Mouse (Mus musculus): ENCODE data around the gene Lsm4. TPM values are rescaled to one million over a fixed set of nuclear protein-coding genes. Genes with fewer than 3 reads are reported as not detected.

Gene Lsm4
- total and polyA plus RNA-seq, 2 experiments from 2014 or later: 157 to 312 TPM

DNA sequence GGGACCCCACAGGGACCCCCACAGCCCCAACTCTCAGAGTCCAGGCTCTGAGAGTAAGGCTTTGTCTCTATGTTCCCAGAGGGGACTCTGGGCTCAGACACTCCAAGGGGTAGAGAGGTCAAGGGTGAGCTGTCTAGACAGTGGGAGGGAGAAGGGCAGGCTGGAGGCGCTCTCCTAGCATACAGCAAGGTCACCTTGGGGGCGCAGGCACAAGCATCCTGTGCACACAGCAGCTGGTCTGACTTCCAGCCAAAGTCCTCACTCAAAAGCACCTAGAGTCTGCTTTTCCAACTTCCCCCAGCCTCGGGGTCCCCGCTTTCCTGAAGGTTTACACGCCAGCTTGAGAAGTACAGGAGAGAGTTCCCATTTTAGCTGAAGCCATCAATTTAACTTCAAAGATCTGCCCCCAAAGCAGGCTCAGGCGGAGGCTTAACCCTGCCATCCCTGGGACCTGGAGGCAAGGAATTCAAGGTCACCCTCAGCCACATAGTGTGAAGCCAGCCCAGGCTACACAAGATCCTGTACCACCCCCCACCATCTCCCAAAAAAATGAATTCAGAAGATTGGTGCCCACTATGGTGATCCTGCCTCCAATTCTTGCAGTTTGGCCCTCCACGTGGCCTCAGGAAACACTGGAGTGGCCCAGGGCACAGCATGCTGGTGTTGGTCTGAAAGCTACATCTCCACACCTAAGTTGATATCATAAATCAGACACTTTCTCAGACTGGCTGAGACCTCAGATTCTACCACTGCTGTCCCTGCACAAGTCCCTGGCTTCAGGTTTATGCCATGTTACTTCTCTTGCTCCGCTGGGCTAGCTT, 25.5 kb upstream of the Lsm4 start:
- no peak overlapping the region for H3K9ac ChIP-seq (replicated peaks; ENCODE audit: low read length, poor library complexity, severe bottlenecking)
- no peak overlapping the region for H3K4me2 ChIP-seq (ENCODE audit: low read depth, low read length, poor library complexity, severe bottlenecking)
- DNase-seq (ENCODE audit: low spot score): no peak
- peaks cover 22% of the 10 kb centered on the region for H3K36me3 ChIP-seq (ENCODE audit: insufficient read depth, low read length)
- WGBS: 64% methylated on average over 8 of the region's 8 CpGs
- ATAC-seq (ENCODE audit: low FRiP score): no peak
- no peaks in the 10 kb centered on the region for H3K27me3 ChIP-seq (ENCODE audit: insufficient read depth, low read length)
- no peak for TF ChIP-seq CTCF (IDR thresholded peaks at IDR 0.05)
- no peaks in the 10 kb centered on the region for H3K9me3 ChIP-seq (ENCODE audit: low read length)
- H3K27ac ChIP-seq (ENCODE audit: low read depth, low read length): no peak overlapping the region
- H3K4me1 ChIP-seq (ENCODE audit: insufficient read depth, low read length): no peaks in the 10 kb centered on the region
- no peak overlapping the region for H3K4me3 ChIP-seq (ENCODE audit: low read depth, low read length)

- Histone ChIP-seq H3K4me3 (ENCODE audit: low read depth, low read length) (no peak overlapping the region), H3K27ac (ENCODE audit: low read depth, low read length) (no peak overlapping the region), H3K4me2 (ENCODE audit: low read depth, low read length, poor library complexity, severe bottlenecking) (no peak overlapping the region), H3K9ac (replicated peaks; ENCODE audit: low read length, poor library complexity, severe bottlenecking) (no peak overlapping the region), H3K4me1 (ENCODE audit: insufficient read depth, low read length) (no peaks in the 10 kb centered on the region), H3K27me3 (ENCODE audit: insufficient read depth, low read length) (no peaks in the 10 kb centered on the region), H3K36me3 (ENCODE audit: insufficient read depth, low read length) (peaks cover 22% of the 10 kb centered on the region), H3K9me3 (ENCODE audit: low read length) (no peaks in the 10 kb centered on the region)
- 64% methylated on average over 1 of the region's 1 CpGs for WGBS
- DNase-seq (ENCODE audit: low spot score) (no peak), ATAC-seq (ENCODE audit: low FRiP score) (no peak; the same call in 1 of the 2 replicates)
- no peak for TF ChIP-seq CTCF (IDR thresholded peaks at IDR 0.05)
Measured at GRCm38 (mm10) chr8:70648164-70648442, 24.9 kb upstream of the Lsm4 start.

DNA sequence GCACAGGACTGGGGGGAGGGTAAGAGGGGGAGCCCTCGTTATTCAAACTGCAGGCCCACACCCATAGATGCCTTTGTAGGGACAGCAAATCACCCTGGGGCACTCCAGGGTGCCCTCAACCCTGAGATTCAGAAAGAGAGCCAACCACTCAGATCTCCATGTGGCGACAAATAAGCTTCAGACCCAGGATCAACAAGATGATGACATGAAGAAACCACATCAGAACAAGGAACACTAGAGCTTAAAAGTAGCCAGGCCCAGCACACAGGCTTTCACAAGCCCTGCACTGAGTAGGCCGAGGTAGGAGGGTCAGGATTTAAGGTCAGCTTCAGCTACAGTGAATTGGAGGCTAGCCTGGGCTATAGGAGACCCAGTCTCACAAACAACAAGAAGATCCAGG, 24.1 kb upstream of the Lsm4 start:
- 49% methylated on average over 3 of the region's 3 CpGs for WGBS
- TF ChIP-seq CTCF (IDR thresholded peaks at IDR 0.05): no peak
- no peak for ATAC-seq (ENCODE audit: low FRiP score)

DNA sequence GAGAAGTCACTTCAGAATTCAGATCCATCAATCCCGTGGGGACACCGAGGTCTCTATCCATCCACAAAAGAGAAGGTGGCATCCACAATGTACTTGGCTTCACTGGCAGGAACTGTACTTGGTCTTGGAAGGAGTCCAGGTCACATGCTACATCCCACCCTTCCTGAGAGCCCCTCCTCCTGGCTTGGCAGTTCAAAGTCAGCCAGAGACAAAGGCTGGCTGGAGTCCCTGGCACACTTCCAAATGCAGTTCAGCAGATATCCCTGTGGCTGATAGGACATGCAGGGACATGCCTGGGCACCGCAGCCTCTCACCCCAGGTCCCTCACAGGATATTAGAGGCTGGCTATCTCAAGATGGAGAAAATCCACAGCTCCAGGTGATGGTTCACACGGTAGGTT, 23.7 kb upstream of the Lsm4 start:
- no peaks in the 10 kb centered on the region for H3K27me3 ChIP-seq (ENCODE audit: insufficient read depth, low read length)
- peaks cover 22% of the 10 kb centered on the region for H3K36me3 ChIP-seq (ENCODE audit: insufficient read depth, low read length)
- H3K9me3 ChIP-seq (ENCODE audit: low read length): no peaks in the 10 kb centered on the region
- H3K4me3 ChIP-seq (ENCODE audit: low read depth, low read length): no peak overlapping the region
- peak overlapping the region; percentile 26; the same call in 1 of the 2 replicates for H3K27ac ChIP-seq (ENCODE audit: low read depth, low read length)
- DNase-seq (ENCODE audit: low spot score) (peak; percentile 95), ATAC-seq (ENCODE audit: low FRiP score) (peak; percentile 38; the same call in 1 of the 2 replicates)
- TF ChIP-seq CTCF (IDR thresholded peaks at IDR 0.05): no peak
- 30% methylated on average over 4 of the region's 4 CpGs for WGBS
- no peak overlapping the region for H3K9ac ChIP-seq (replicated peaks; ENCODE audit: low read length, poor library complexity, severe bottlenecking)
- no peaks in the 10 kb centered on the region for H3K4me1 ChIP-seq (ENCODE audit: insufficient read depth, low read length)
- no peak overlapping the region for H3K4me2 ChIP-seq (ENCODE audit: low read depth, low read length, poor library complexity, severe bottlenecking)

More for the DNA sequence above, 24.1 kb upstream of the Lsm4 start:
- Histone ChIP-seq H3K4me3 (ENCODE audit: low read depth, low read length) (no peak overlapping the region), H3K4me1 (ENCODE audit: insufficient read depth, low read length) (no peaks in the 10 kb centered on the region), H3K4me2 (ENCODE audit: low read depth, low read length, poor library complexity, severe bottlenecking) (no peak overlapping the region), H3K27ac (ENCODE audit: low read depth, low read length) (peak overlapping the region; percentile 26; the same call in 1 of the 2 replicates), H3K9ac (replicated peaks; ENCODE audit: low read length, poor library complexity, severe bottlenecking) (no peak overlapping the region), H3K36me3 (ENCODE audit: insufficient read depth, low read length) (peaks cover 22% of the 10 kb centered on the region), H3K9me3 (ENCODE audit: low read length) (no peaks in the 10 kb centered on the region), H3K27me3 (ENCODE audit: insufficient read depth, low read length) (no peaks in the 10 kb centered on the region)
- no peak for DNase-seq (ENCODE audit: low spot score)

- no peaks in the 10 kb centered on the region for H3K9me3 ChIP-seq (ENCODE audit: low read length)
- no peaks in the 10 kb centered on the region for H3K27me3 ChIP-seq (ENCODE audit: insufficient read depth, low read length)
- no peak overlapping the region for H3K4me3 ChIP-seq (ENCODE audit: low read depth, low read length)
- ATAC-seq (ENCODE audit: low FRiP score): no peak
- H3K4me2 ChIP-seq (ENCODE audit: low read depth, low read length, poor library complexity, severe bottlenecking): no peak overlapping the region
- H3K36me3 ChIP-seq (ENCODE audit: insufficient read depth, low read length): peaks cover 28% of the 10 kb centered on the region
- H3K9ac ChIP-seq (replicated peaks; ENCODE audit: low read length, poor library complexity, severe bottlenecking): no peak overlapping the region
- TF ChIP-seq CTCF (IDR thresholded peaks at IDR 0.05): no peak
- WGBS: 92% methylated on average over 17 of the region's 17 CpGs
- H3K27ac ChIP-seq (ENCODE audit: low read depth, low read length): no peak overlapping the region
- H3K4me1 ChIP-seq (ENCODE audit: insufficient read depth, low read length): no peaks in the 10 kb centered on the region
- DNase-seq (ENCODE audit: low spot score): no peak
Measured at GRCm38 (mm10) chr8:70650351-70650750, 22.7 kb upstream of the Lsm4 start.

GRCm38 (mm10) chr8:70653226-70653625, 19.8 kb upstream of the Lsm4 start:
- Histone ChIP-seq H3K9ac (replicated peaks; ENCODE audit: low read length, poor library complexity, severe bottlenecking) (no peak overlapping the region), H3K4me2 (ENCODE audit: low read depth, low read length, poor library complexity, severe bottlenecking) (no peak overlapping the region), H3K4me3 (ENCODE audit: low read depth, low read length) (no peak overlapping the region), H3K27ac (ENCODE audit: low read depth, low read length) (no peak overlapping the region), H3K27me3 (ENCODE audit: insufficient read depth, low read length) (no peaks in the 10 kb centered on the region), H3K36me3 (ENCODE audit: insufficient read depth, low read length) (peaks cover 33% of the 10 kb centered on the region), H3K9me3 (ENCODE audit: low read length) (no peaks in the 10 kb centered on the region), H3K4me1 (ENCODE audit: insufficient read depth, low read length) (no peaks in the 10 kb centered on the region)
- DNase-seq (ENCODE audit: low spot score) (no peak), ATAC-seq (ENCODE audit: low FRiP score) (no peak)
- WGBS: 43% methylated on average over 2 of the region's 2 CpGs
- peak; percentile 71 for TF ChIP-seq CTCF (IDR thresholded peaks at IDR 0.05)

Measured in midbrain, postnatal 0 days (tissue).